Mouse (Mus musculus): ENCODE results near the gene Tubb2b. TPM values are rescaled to one million over a fixed set of nuclear protein-coding genes. Genes with fewer than 3 reads are reported as not detected.

Tubb2b gene
- total RNA-seq, 2 experiments from 2014 or later, result 0.15 TPM; not detected in 1

DNA sequence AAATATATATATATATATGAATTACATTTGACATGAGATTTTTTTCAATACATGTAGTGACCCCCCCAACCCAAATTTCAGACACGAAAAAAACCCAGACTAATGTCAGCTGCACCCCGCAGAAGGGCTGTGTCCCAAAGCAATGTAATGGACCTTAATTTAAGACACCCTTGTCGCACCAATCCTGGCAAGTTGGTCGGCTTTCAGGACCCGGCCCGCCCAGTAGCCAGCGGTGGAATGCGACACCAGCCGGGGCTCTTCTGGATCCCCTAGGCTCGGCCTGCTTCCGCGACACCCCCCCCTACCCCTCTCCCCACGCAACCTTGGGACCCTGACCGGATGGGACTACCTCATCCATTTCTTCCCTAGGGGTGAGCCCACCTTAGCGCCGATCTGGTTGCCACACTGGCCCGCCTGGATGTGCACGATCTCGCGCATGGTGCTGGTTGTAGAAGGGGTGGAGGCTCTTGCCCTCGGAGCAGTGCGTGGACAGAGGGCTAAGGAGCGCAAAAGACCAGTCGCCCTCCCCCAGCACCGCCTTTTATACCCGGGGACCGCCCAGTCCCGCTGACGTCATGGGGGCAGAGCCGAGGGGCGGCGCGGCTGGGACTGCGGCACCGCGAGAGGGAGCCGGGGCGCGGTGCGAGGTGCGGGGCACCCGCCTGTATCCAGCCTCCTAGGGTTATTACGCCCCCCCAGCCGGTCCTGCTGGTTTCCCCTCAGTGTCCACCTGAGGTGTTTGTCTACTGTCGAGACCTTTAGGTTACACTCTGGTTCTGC, 52.6 kb downstream of the Tubb2b start, which contains the start of gene Tubb2a:
Gene Tubb2a, minus strand, starts transcription at position 516 of the 780 bp plus-strand sequence.
- ATAC-seq (ENCODE audit: poor library complexity, severe bottlenecking), result peak; percentile 86

Other genes starting within 250 kb of the Tubb2b start
- not detected in 2 replicates for gene Serpinb6c, start 224.8 kb downstream of the Tubb2b start, total RNA-seq (2015)
- gene Serpinb6c, start 224.8 kb downstream of the Tubb2b start, total RNA-seq (2017), result not detected in 2 replicates
- 93.7 and 94.6 TPM in 2 replicates for gene Nqo2, start 165.8 kb downstream of the Tubb2b start, total RNA-seq (2015)
- 77.5 and 81.5 TPM in 2 replicates for gene Nqo2, start 165.8 kb downstream of the Tubb2b start, total RNA-seq (2017)
- 45.6 and 50.8 TPM in 2 replicates for gene Ripk1, start 128.1 kb downstream of the Tubb2b start, total RNA-seq (2015)
- gene Ripk1, start 128.1 kb downstream of the Tubb2b start, total RNA-seq (2017), result 56.9 and 57.3 TPM in 2 replicates
- 16.8 and 17.8 TPM in 2 replicates for gene Serpinb6a, start 127.7 kb downstream of the Tubb2b start, total RNA-seq (2015)
- gene Serpinb6a, start 127.7 kb downstream of the Tubb2b start, total RNA-seq (2017), result 19.6 and 19.8 TPM in 2 replicates
- 33.3 and 47.8 TPM in 2 replicates for gene Bphl, start 92.9 kb downstream of the Tubb2b start, total RNA-seq (2015)
- 13.9 and 17.1 TPM in 2 replicates for gene Bphl, start 92.9 kb downstream of the Tubb2b start, total RNA-seq (2017)
- gene Tubb2a, start 52.5 kb downstream of the Tubb2b start, total RNA-seq (2015), result 11.6 and 12.8 TPM in 2 replicates
- gene Tubb2a, start 52.5 kb downstream of the Tubb2b start, total RNA-seq (2017), result 21.4 and 34.0 TPM in 2 replicates
- gene Psmg4, start 32.5 kb upstream of the Tubb2b start, total RNA-seq (2015), result 54.0 and 59.5 TPM in 2 replicates
- gene Psmg4, start 32.5 kb upstream of the Tubb2b start, total RNA-seq (2017), result 182 TPM in 2 replicates
- gene Slc22a23, start 214.7 kb upstream of the Tubb2b start, total RNA-seq (2015), result 0.65 and 1.0 TPM in 2 replicates
- gene Slc22a23, start 214.7 kb upstream of the Tubb2b start, total RNA-seq (2017), result 0.22 and 2.7 TPM in 2 replicates